Mouse (Mus musculus): ENCODE data around the gene Gsap.
"Not testable (repeated sequence)": the region's sequence is repeated elsewhere in the genome, so short reads cannot be mapped to it uniquely, and the experiment has no call there.

Gsap gene

DNA sequence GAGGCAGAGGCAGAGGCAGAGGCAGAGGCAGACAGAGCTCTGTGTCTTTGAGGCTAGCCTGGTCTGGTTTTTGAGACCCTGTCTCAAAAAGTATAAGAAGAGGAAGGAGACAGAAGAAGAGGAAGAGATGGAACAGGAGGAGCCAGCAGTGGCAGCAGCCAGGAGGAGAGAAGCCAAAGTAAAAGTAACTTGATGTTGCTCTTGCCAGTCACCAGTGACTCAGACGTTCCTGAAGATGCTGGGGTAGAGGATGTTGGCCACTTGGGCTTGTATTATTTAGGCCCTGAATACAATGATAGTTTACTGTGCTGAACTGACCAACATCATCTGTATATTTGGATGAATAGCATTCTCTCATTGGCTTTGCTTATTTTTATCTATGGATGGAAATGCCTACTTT, 142.5 kb downstream of the Gsap start:
- DNase-seq (ENCODE audit: low read depth): no peak

GRCm38 (mm10) chr5:21329672-21330665, 143.9 kb downstream of the Gsap start:
- no peak for DNase-seq (ENCODE audit: low read depth)

- no peak for DNase-seq (ENCODE audit: low read depth)
These were observed 145.6 kb downstream of the Gsap start for GRCm38 (mm10) chr5:21331656-21332055.

GRCm38 (mm10) chr5:21332119-21332518, 146.1 kb downstream of the Gsap start:
- DNase-seq (ENCODE audit: low read depth): no peak

- DNase-seq (ENCODE audit: low read depth): not testable (repeated sequence)
These were observed 156.2 kb downstream of the Gsap start for GRCm38 (mm10) chr5:21342265-21342664.

- no peak for DNase-seq (ENCODE audit: low read depth)
These were observed 162.3 kb downstream of the Gsap start for GRCm38 (mm10) chr5:21348366-21348765.

DNA sequence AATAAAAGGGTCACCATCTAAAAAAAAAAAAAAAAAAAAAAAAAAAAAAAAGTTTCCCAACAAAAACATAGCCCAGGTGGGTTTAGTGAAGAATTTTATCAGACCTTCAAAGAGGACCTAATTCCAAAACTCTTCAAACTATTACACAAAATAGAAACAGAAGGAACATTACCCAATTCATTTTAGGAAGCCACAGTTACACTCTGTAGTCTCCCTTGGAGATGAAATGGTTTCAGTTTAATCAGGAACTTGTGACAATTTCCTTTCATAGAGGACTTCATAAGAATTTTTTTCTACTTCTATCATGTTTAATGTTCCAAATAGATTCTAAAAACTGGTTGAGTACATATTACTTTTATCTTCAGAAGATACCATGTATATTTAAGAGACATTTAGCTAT, 165.6 kb downstream of the Gsap start:
- no peak for DNase-seq (ENCODE audit: low read depth)

GRCm38 (mm10) chr5:21358648-21359047, 172.6 kb downstream of the Gsap start:
- DNase-seq (ENCODE audit: low read depth): no peak

DNA sequence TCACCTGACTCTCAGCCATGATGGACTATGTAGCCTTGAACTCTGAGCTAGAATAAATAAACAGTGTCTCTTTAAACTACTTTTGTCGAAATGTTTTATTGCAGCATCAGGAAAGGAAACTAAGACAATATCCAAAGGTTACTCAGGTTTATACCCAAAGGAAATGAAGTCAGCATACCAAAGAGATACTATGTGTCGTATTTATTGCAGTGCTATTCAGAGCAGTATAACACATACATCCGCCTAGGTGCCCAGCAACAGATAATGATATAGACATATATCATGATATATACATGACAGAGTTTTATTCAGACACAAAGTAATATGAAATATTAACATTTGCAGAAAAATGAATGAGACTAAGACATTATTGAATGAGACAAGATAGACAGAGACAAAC, 177.3 kb downstream of the Gsap start:
- DNase-seq (ENCODE audit: low read depth): no peak

Measured in c-Kit-positive CD71-negative TER-119-negative erythroid progenitor cells, embryonic 14.5 days (primary cell).